Mouse (Mus musculus): ENCODE measurements around the gene Ywhag.

DNA sequence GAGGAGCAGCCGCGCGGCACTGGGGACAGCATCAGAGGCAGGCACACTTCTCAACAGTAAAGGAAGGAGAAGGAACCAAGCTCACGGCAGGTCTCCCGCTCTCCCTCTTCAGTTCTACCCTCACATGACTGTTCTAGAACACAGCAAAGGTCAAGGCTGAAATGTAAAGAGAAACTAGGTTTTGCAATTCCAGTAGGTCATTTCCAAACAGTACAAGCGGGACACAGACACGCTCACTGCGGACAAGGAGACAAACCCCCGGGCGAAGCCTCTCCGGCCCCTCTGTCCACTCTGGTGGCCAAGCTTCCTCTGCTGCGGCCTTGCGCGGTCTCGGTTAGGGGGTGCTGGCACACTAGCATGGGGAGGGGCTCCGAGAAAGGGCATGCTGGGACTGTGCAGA, 25.4 kb downstream of the Ywhag start:
- TF ChIP-seq CTCF (IDR thresholded peaks at IDR 0.05; ENCODE audit: extremely low read depth, insufficient read depth, low read length) (no peak), POLR2A (IDR thresholded peaks at IDR 0.05; ENCODE audit: extremely low read depth, insufficient read depth, low read length) (no peak)

Data from cortical plate, adult 2 months (tissue).